In genomic region chr10:79822372-79822771, GRCm38 (mm10) we compare ENCODE assay signal across 9 mouse cellular contexts. TPM values are rescaled to one million over a fixed set of nuclear protein-coding genes. Genes with fewer than 3 reads are reported as not detected.
DNase-seq lines count a peak whose midpoint lies in the region; ATAC-seq lines count a peak whose summit lies in the region.
"Had no signal": no experiment of that assay in that cellular context is flagged by ENCODE, and none has a peak within 500 bp of the region (broad histone marks: within the 10 kb centered on the region; RNA-seq: fewer than 3 reads in every experiment).

No protein-coding gene starts in this region.

- 21% methylated on average over 17 of the region's 17 CpGs for WGBS in embryonic facial prominence, embryonic 12.5 days
- WGBS in hindbrain, embryonic 14.5 days = 40% methylated on average over 16 of the region's 17 CpGs
- whole genome bisulfite sequencing in limb, embryonic 12.5 days = 23% methylated on average over 17 of the region's 17 CpGs
- 40% methylated on average over 17 of the region's 17 CpGs for WGBS in midbrain, embryonic 10.5 days

- no peaks in the 10 kb centered on the region; the same call in 1 of the 2 replicates for H3K9me3 ChIP-seq in embryonic facial prominence, embryonic 12.5 days
- H3K9me3 ChIP-seq in hindbrain, embryonic 14.5 days (ENCODE audit: control insufficient read depth, low read length) = no peaks in the 10 kb centered on the region
- H3K9me3 ChIP-seq in limb, embryonic 12.5 days = no peaks in the 10 kb centered on the region
- no peaks in the 10 kb centered on the region for H3K9me3 ChIP-seq in midbrain, embryonic 10.5 days (replicated peaks)

- H3K4me1 ChIP-seq in embryonic facial prominence, embryonic 12.5 days = peaks cover 15% of the 10 kb centered on the region
- peaks cover 5% of the 10 kb centered on the region; the same call in 1 of the 2 replicates for H3K4me1 ChIP-seq in hindbrain, embryonic 14.5 days (replicated peaks; ENCODE audit: control insufficient read depth, insufficient read depth, low read length)
- peaks cover 21% of the 10 kb centered on the region for H3K4me1 ChIP-seq in limb, embryonic 12.5 days (replicated peaks)
- peaks cover 26% of the 10 kb centered on the region for H3K4me1 ChIP-seq in midbrain, embryonic 10.5 days

- H3K27ac ChIP-seq in embryonic facial prominence, embryonic 12.5 days = peak overlapping the region; percentile 64
- H3K27ac ChIP-seq in hindbrain, embryonic 14.5 days = no peak overlapping the region
- peak overlapping the region; percentile 41; the same call in 1 of the 2 replicates for H3K27ac ChIP-seq in limb, embryonic 12.5 days
- H3K27ac ChIP-seq in midbrain, embryonic 10.5 days (replicated peaks) = 0 out of 2 replicates have a peak overlapping the region, but pooled peaks have one; percentile 10

- peaks cover 22% of the 10 kb centered on the region for H3K36me3 ChIP-seq in embryonic facial prominence, embryonic 12.5 days
- H3K36me3 ChIP-seq in hindbrain, embryonic 14.5 days (replicated peaks; ENCODE audit: control insufficient read depth, insufficient read depth) = peaks cover 41% of the 10 kb centered on the region
- peaks cover 32% of the 10 kb centered on the region for H3K36me3 ChIP-seq in limb, embryonic 12.5 days
- peaks cover 31% of the 10 kb centered on the region for H3K36me3 ChIP-seq in midbrain, embryonic 10.5 days

- peak; percentile 5; the same call in 1 of the 2 replicates for ATAC-seq in embryonic facial prominence, embryonic 12.5 days (ENCODE audit: insufficient number of reproducible peaks, insufficient read depth, low FRiP score, low TSS enrichment)
- ATAC-seq in hindbrain, embryonic 14.5 days (ENCODE audit: low FRiP score) = no peak; the same call in 1 of the 2 replicates
- ATAC-seq in limb, embryonic 12.5 days (ENCODE audit: insufficient number of reproducible peaks, insufficient read depth, low FRiP score, low TSS enrichment, low read depth) = no peak

- DNase-seq in hindbrain, embryonic 14.5 days (ENCODE audit: low spot score) = no peak
- DNase-seq in midbrain, embryonic 10.5 days (ENCODE audit: low spot score) = no peak
- DNase-seq in thymus, postnatal 0 days (ENCODE audit: low spot score) = no peak
- no peak for DNase-seq in layer of hippocampus, postnatal 25 days (ENCODE audit: extremely low spot score in 1 of 2, low spot score in 1 of 2)
- DNase-seq in right cerebral cortex, postnatal 25 days = no peak
- no peak for DNase-seq in right cerebral cortex, postnatal 36 days (ENCODE audit: low spot score in 2 of 2)
- DNase-seq: right cerebral cortex, postnatal 4 days had no signal

- no peak overlapping the region for H3K9ac ChIP-seq in embryonic facial prominence, embryonic 12.5 days
- 0 out of 2 replicates have a peak overlapping the region, but pooled peaks have one; percentile 20 for H3K9ac ChIP-seq in hindbrain, embryonic 14.5 days
- H3K9ac ChIP-seq in limb, embryonic 12.5 days (replicated peaks) = peak overlapping the region; percentile 37

- no peak overlapping the region for H3K4me3 ChIP-seq in embryonic facial prominence, embryonic 12.5 days
- no peak overlapping the region for H3K4me3 ChIP-seq in hindbrain, embryonic 14.5 days (replicated peaks; ENCODE audit: low read length)
- H3K4me3 ChIP-seq in limb, embryonic 12.5 days (replicated peaks) = no peak overlapping the region
- H3K4me3 ChIP-seq in midbrain, embryonic 10.5 days = 0 out of 2 replicates have a peak overlapping the region, but pooled peaks have one; percentile 16

- H3K4me2 ChIP-seq in embryonic facial prominence, embryonic 12.5 days (replicated peaks) = peak overlapping the region; percentile 28
- H3K4me2 ChIP-seq in hindbrain, embryonic 14.5 days (replicated peaks) = no peak overlapping the region
- H3K4me2 ChIP-seq in limb, embryonic 12.5 days = peak overlapping the region; percentile 33

- H3K27me3 ChIP-seq in embryonic facial prominence, embryonic 12.5 days = no peaks in the 10 kb centered on the region
- no peaks in the 10 kb centered on the region for H3K27me3 ChIP-seq in hindbrain, embryonic 14.5 days (ENCODE audit: control insufficient read depth, insufficient read depth, low read length)
- H3K27me3 ChIP-seq in limb, embryonic 12.5 days = no peaks in the 10 kb centered on the region
- no peaks in the 10 kb centered on the region for H3K27me3 ChIP-seq in midbrain, embryonic 10.5 days (ENCODE audit: low read depth, poor library complexity, severe bottlenecking)

RNA-seq across cellular contexts. Expression of gene Misp, which starts 1.6 kb away (rescaled TPM):
- polyA plus RNA-seq in embryonic facial prominence, embryonic 12.5 days (2016; fragmentation: Nextera tagmentation; extraction: Ambion mirVana) = 2.0 and 3.1 TPM in 2 replicates
- 0.08 and 0.74 TPM in 2 replicates for polyA plus RNA-seq in hindbrain, embryonic 14.5 days (2014; fragmentation: Nextera tagmentation; extraction: Ambion mirVana)
- 0.28 and 0.67 TPM in 2 replicates for polyA plus RNA-seq in limb, embryonic 12.5 days (2016; fragmentation: Nextera tagmentation; extraction: Ambion mirVana)
- polyA plus RNA-seq in midbrain, embryonic 10.5 days (2016; fragmentation: Nextera tagmentation; extraction: Ambion mirVana) = 0.46 and 0.67 TPM in 2 replicates
- 7.5 and 10.5 TPM in 2 replicates for polyA plus RNA-seq in thymus, postnatal 0 days (2015; fragmentation: Nextera tagmentation; extraction: Ambion mirVana)
- under 1 TPM; 0.66 to 0.89 TPM for total RNA-seq in layer of hippocampus, postnatal 25 days (2021)

RNA-seq across cellular contexts. Expression of gene Palm, which starts 29.0 kb away (rescaled TPM):
- polyA plus RNA-seq in embryonic facial prominence, embryonic 12.5 days (2016; fragmentation: Nextera tagmentation; extraction: Ambion mirVana) = 132 and 142 TPM in 2 replicates
- 240 and 247 TPM in 2 replicates for polyA plus RNA-seq in hindbrain, embryonic 14.5 days (2014; fragmentation: Nextera tagmentation; extraction: Ambion mirVana)
- polyA plus RNA-seq in limb, embryonic 12.5 days (2016; fragmentation: Nextera tagmentation; extraction: Ambion mirVana) = 121 TPM in 2 replicates
- 130 and 153 TPM in 2 replicates for polyA plus RNA-seq in midbrain, embryonic 10.5 days (2016; fragmentation: Nextera tagmentation; extraction: Ambion mirVana)
- 50.5 and 51.3 TPM in 2 replicates for polyA plus RNA-seq in thymus, postnatal 0 days (2015; fragmentation: Nextera tagmentation; extraction: Ambion mirVana)
- total RNA-seq in layer of hippocampus, postnatal 25 days (2021) = 100 to 1,000 TPM; 307 to 325 TPM

RNA-seq across cellular contexts. Expression of gene Prss57, which starts 31.6 kb away (rescaled TPM):
- polyA plus RNA-seq in embryonic facial prominence, embryonic 12.5 days (2016; fragmentation: Nextera tagmentation; extraction: Ambion mirVana) = 0.06 TPM in 1 of 2 replicates, not detected in the other
- polyA plus RNA-seq in hindbrain, embryonic 14.5 days (2014; fragmentation: Nextera tagmentation; extraction: Ambion mirVana) = 0.08 and 0.29 TPM in 2 replicates
- not detected in 2 replicates for polyA plus RNA-seq in limb, embryonic 12.5 days (2016; fragmentation: Nextera tagmentation; extraction: Ambion mirVana)
- 0.05 TPM in 1 of 2 replicates, not detected in the other for polyA plus RNA-seq in midbrain, embryonic 10.5 days (2016; fragmentation: Nextera tagmentation; extraction: Ambion mirVana)
- polyA plus RNA-seq in thymus, postnatal 0 days (2015; fragmentation: Nextera tagmentation; extraction: Ambion mirVana) = 31.6 and 32.5 TPM in 2 replicates
- total RNA-seq in layer of hippocampus, postnatal 25 days (2021) = under 1 TPM; 0.30 to 0.33 TPM

RNA-seq across cellular contexts. Expression of gene Ptbp1, which starts 31.9 kb away (rescaled TPM):
- 352 and 363 TPM in 2 replicates for polyA plus RNA-seq in embryonic facial prominence, embryonic 12.5 days (2016; fragmentation: Nextera tagmentation; extraction: Ambion mirVana)
- 59.5 and 62.6 TPM in 2 replicates for polyA plus RNA-seq in hindbrain, embryonic 14.5 days (2014; fragmentation: Nextera tagmentation; extraction: Ambion mirVana)
- polyA plus RNA-seq in limb, embryonic 12.5 days (2016; fragmentation: Nextera tagmentation; extraction: Ambion mirVana) = 373 and 403 TPM in 2 replicates
- 296 and 334 TPM in 2 replicates for polyA plus RNA-seq in midbrain, embryonic 10.5 days (2016; fragmentation: Nextera tagmentation; extraction: Ambion mirVana)
- polyA plus RNA-seq in thymus, postnatal 0 days (2015; fragmentation: Nextera tagmentation; extraction: Ambion mirVana) = 217 and 246 TPM in 2 replicates
- 10 to 100 TPM; 44.0 to 66.0 TPM for total RNA-seq in layer of hippocampus, postnatal 25 days (2021)

RNA-seq across cellular contexts. Expression of gene Fstl3, which starts 45.3 kb away (rescaled TPM):
- 3.5 and 3.7 TPM in 2 replicates for polyA plus RNA-seq in embryonic facial prominence, embryonic 12.5 days (2016; fragmentation: Nextera tagmentation; extraction: Ambion mirVana)
- 1.6 and 2.2 TPM in 2 replicates for polyA plus RNA-seq in hindbrain, embryonic 14.5 days (2014; fragmentation: Nextera tagmentation; extraction: Ambion mirVana)
- 3.0 and 4.0 TPM in 2 replicates for polyA plus RNA-seq in limb, embryonic 12.5 days (2016; fragmentation: Nextera tagmentation; extraction: Ambion mirVana)
- 1.1 and 1.8 TPM in 2 replicates for polyA plus RNA-seq in midbrain, embryonic 10.5 days (2016; fragmentation: Nextera tagmentation; extraction: Ambion mirVana)
- 5.4 and 6.0 TPM in 2 replicates for polyA plus RNA-seq in thymus, postnatal 0 days (2015; fragmentation: Nextera tagmentation; extraction: Ambion mirVana)
- total RNA-seq in layer of hippocampus, postnatal 25 days (2021) = 1 to 10 TPM; 1.2 to 2.1 TPM

Comparison
In these comparisons a context has a peak if more than half of its experiments do, and no peak if none do; other contexts are left out.
1. RNA of gene Prss57, which starts 31.6 kb away (polyA plus RNA-seq): 31.6 to 32.5 TPM in thymus, postnatal 0 days; 0.08 to 0.29 TPM in hindbrain, embryonic 14.5 days, 0.06 TPM in embryonic facial prominence, embryonic 12.5 days, 0.05 TPM in midbrain, embryonic 10.5 days and not detected in limb, embryonic 12.5 days; every median in the first group is over 10 times any median in the second.